Mouse (Mus musculus) urinary bladder, adult 18-20 months (tissue): ENCODE data around the gene Cfap74.
A peak's percentile ranks its signal among the peaks of the same experiment; 100 is the strongest.
"Not testable (repeated sequence)": the region's sequence is repeated elsewhere in the genome, so short reads cannot be mapped to it uniquely, and the experiment has no call there.

ENCODE experiments used
- DNase-seq, 2 experiments: peaks; one replicate each; pipeline ENCODE4 v3.0.0; 2022; ENCODE audit warnings: low spot score in 2 of 2, mixed read lengths in 2 of 2

Cfap74 gene

GRCm38 (mm10) chr4:155469590-155470262 is 60.7 kb downstream of the Cfap74 start:
- DNase-seq = no peak

- no peak for DNase-seq
Measured at GRCm38 (mm10) chr4:155470263-155470953, 61.4 kb downstream of the Cfap74 start.

- no peak for DNase-seq
Measured at GRCm38 (mm10) chr4:155470997-155471396, 62.0 kb downstream of the Cfap74 start.

- no peak for DNase-seq
Measured at GRCm38 (mm10) chr4:155471406-155471805, 62.4 kb downstream of the Cfap74 start.

- DNase-seq = no peak
Measured at GRCm38 (mm10) chr4:155472716-155473290, 63.8 kb downstream of the Cfap74 start.

GRCm38 (mm10) chr4:155473319-155473718 is 64.3 kb downstream of the Cfap74 start:
- no peak for DNase-seq

GRCm38 (mm10) chr4:155473796-155474195 is 64.8 kb downstream of the Cfap74 start:
- not testable (repeated sequence) for DNase-seq

GRCm38 (mm10) chr4:155481381-155482124 is 72.6 kb downstream of the Cfap74 start:
- peak; percentile 66 to 78 for DNase-seq

- DNase-seq = no peak
Measured at GRCm38 (mm10) chr4:155482125-155482480, 73.1 kb downstream of the Cfap74 start.

- peak; percentile 37 to 48 for DNase-seq
Measured at GRCm38 (mm10) chr4:155482733-155483540, 73.9 kb downstream of the Cfap74 start.

- no peak for DNase-seq
Measured at GRCm38 (mm10) chr4:155485521-155485920, 76.5 kb downstream of the Cfap74 start.

GRCm38 (mm10) chr4:155487746-155488145 is 78.8 kb downstream of the Cfap74 start:
- DNase-seq = no peak

GRCm38 (mm10) chr4:155488232-155489025 is 79.4 kb downstream of the Cfap74 start:
- DNase-seq = peak; percentile 45 to 75

- DNase-seq = no peak
Measured at GRCm38 (mm10) chr4:155489101-155489970, 80.3 kb downstream of the Cfap74 start.

GRCm38 (mm10) chr4:155490456-155490855 is 81.5 kb downstream of the Cfap74 start:
- peak in 1 of 2 experiments; percentile 25 for DNase-seq

- peak; percentile 86 to 93 for DNase-seq
Measured at GRCm38 (mm10) chr4:155490990-155491504, 82.1 kb downstream of the Cfap74 start, which contains the start of gene Gnb1. Gene Gnb1, plus strand, starts transcription at chr4:155491361.

- no peak for DNase-seq
Measured at GRCm38 (mm10) chr4:155491529-155492130, 82.6 kb downstream of the Cfap74 start.

- peak; percentile 40 to 60 for DNase-seq
Measured at GRCm38 (mm10) chr4:155492131-155492633, 83.2 kb downstream of the Cfap74 start.

GRCm38 (mm10) chr4:155494891-155495290 is 85.9 kb downstream of the Cfap74 start:
- no peak for DNase-seq
